Mouse (Mus musculus) C3H10T1/2 (cell line): ENCODE results near the gene Tfcp2. TPM values are rescaled to one million over a fixed set of nuclear protein-coding genes. Genes with fewer than 3 reads are reported as not detected.

Experiments used
- polyA plus RNA-seq, 2 experiments: library from polyadenylated mRNA; unstranded; fragments of >200 nt; fragmentation: generic; extraction: Trizol; gene quantifications; one replicate each; pipeline ENCODE4 v1.2.1; 2012; ENCODE audit warnings: missing spikeins in 2 of 2

Gene Tfcp2
- 10 to 100 TPM in 1 of 2 experiments, 1 to 10 TPM in 1; 1.8 to 17.6 TPM for polyA plus RNA-seq

DNA sequence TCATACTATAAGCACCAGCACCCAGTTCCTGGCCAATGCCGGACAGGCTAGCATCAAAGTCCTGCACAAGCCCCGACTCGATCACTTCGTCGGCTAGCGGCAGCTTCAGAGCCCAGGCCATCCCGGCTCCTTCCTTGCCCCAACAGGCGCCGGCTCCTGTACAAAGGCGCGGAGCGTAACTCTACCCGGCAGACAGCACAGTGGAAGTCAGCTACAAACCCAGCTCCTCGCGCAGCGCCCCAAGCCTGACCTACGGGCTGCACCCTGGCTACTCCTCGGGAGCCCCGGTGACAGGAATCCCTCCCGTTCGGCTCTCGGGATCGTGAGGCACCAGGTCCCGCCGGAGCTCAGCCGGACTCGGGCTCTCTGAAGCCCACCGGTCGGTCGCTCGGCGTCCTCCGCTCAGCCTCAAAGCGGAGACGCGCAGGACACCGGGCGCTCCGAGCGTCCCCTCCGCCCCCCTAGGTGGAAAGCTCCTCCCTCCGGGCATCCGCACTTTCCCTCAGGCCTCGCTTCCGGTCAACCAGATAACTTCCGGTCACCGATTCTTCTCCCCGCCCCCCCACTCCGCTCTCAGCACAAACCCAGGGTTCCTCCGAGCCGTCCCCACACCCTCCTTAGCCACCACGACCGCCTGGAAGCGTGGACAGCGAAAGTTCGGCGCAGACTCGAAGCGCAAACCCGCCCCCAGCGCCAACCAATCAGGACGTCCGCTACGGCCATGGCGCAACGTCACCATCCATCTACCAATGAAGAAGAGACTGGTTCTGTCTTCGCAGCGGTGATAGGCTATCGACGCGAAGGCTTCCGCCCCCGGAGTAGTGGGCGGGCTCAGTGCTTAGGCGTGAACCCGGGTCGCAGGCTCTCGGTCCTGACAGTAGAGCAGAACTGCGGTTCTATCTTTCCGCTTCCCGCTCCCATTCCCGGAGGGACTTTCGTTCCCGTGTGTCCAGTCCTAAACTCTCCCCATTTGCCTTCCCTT, at the start of gene Tfcp2:
TSS of gene Tfcp2 (minus strand) at position 683 of the 982 bp plus-strand sequence.

DNA sequence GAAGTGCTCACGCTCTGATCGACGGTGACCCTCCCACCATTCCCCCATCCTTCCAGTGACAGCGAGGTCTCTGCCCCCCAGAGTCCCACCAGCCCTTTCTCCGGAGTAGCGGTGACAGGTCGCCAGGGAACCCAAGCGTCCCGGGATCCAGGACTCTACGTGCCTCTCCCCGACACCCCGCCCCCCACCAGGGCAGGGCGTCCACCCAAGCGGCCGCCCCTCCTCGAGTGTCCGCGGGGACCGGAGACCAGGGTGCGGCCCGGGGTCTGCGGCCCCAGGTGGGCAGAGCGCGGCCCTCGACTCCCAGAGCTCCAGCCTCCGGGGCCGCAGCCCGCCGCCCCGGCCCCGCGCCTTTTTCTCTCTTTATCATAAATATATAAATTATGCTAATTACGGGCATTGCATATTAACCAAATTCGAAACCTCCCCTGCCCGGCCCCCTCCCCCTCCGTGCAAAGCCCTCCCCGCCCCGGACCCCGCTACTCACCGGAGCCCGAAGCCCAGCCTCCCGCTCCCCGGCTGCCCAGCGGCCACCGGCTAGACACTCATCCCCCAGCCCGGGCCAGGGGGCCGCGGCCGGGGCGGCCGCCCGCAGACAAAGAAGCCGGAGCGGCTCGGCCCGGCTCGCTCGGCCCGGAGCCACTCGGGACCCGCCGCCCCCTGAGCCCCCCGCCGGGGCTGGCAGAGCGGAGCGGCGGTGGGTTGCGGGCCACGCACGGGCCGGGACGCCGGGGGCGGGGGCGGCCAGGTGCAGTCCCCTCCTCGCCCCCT, 47.7 kb upstream of the Tfcp2 start, which contains the start of gene Pou6f1:
TSS of gene Pou6f1 (minus strand) at position 709 of the 771 bp plus-strand sequence.

GRCm38 (mm10) chr15:100495102-100495501, 56.7 kb downstream of the Tfcp2 start, which contains the start of gene Csrnp2:
Gene Csrnp2, minus strand, starts transcription at chr15:100495488.

DNA sequence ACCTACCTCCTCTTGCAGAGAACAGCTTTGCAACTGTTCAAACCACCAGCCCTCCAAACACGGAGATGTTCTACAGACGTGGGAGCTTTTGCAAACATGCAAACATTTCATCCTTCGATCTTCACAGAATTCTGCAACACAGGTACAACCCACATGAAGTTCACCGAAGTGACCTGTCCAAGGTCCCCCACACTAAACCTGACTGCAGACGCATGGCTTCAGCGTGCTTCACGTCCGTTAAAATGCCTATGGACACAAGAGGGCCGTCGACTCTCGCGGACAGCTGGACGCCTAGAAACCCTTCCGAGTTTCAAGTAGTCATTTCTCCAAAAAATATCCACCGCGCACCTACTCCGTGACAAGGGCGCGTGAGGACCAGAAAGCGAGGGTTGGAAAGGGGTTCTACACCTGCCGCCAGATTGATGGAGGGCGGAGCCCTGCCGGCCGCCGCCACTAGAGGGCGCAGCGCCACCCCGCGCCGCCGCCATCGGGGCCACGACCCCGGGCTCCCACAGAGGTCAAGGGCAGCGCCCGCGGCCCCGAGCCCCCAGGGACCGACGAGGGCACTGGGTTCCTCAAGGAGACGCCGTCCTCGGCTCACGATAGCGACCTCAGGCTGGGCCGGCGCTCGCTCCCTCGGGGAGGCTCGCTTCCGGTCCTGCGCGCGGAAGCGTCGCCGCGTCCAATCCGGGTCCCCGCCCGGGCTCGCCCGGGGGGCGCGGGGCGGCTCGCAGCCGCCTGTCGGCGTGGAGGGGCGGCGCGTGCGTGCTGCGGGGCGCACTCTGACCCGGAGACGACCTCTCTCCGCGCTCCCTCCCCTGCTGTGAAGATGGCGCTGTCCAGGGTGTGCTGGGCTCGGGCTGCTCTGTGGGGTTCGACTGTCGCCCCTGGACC, 83.3 kb downstream of the Tfcp2 start, which contains the start of gene Letmd1:
TSS of gene Letmd1 (plus strand) at position 729 of the 894 bp plus-strand sequence.

Other genes starting within 250 kb of the Tfcp2 start
- gene Mettl7a1, start 247.9 kb downstream of the Tfcp2 start, polyA plus RNA-seq = 10 to 100 TPM in 1 of 2 experiments, 1 to 10 TPM in 1; 2.0 to 49.4 TPM
- under 1 TPM in 1 of 2 experiments, not detected in 1; 0.11 TPM for gene Mettl7a3, start 217.1 kb downstream of the Tfcp2 start, polyA plus RNA-seq
- gene Methig1, start 198.9 kb downstream of the Tfcp2 start, polyA plus RNA-seq = under 1 TPM in 1 of 2 experiments, not detected in 1; 0.07 TPM
- under 1 TPM in 1 of 2 experiments, not detected in 1; 0.27 TPM for gene Mettl7a2, start 198.8 kb downstream of the Tfcp2 start, polyA plus RNA-seq
- not detected for gene Higd1c, start 187.5 kb downstream of the Tfcp2 start, polyA plus RNA-seq
- gene Gm5475, start 129.9 kb downstream of the Tfcp2 start, polyA plus RNA-seq = under 1 TPM; 0.02 to 0.08 TPM
- 10 to 100 TPM; 13.3 to 21.8 TPM for gene Slc11a2, start 126.9 kb downstream of the Tfcp2 start, polyA plus RNA-seq
- gene Letmd1, start 83.0 kb downstream of the Tfcp2 start, polyA plus RNA-seq = 10 to 100 TPM; 12.0 to 25.4 TPM
- gene Csrnp2, start 56.5 kb downstream of the Tfcp2 start, polyA plus RNA-seq = 1 to 10 TPM; 1.1 to 6.7 TPM
- 10 to 100 TPM in 1 of 2 experiments, 1 to 10 TPM in 1; 3.1 to 27.1 TPM for gene Pou6f1, start 48.0 kb upstream of the Tfcp2 start, polyA plus RNA-seq
- 100 to 1,000 TPM in 1 of 2 experiments, 10 to 100 TPM in 1; 73.0 to 149 TPM for gene Dazap2, start 63.3 kb upstream of the Tfcp2 start, polyA plus RNA-seq
- gene Smagp, start 84.9 kb upstream of the Tfcp2 start, polyA plus RNA-seq = under 1 TPM in 1 of 2 experiments, not detected in 1; 0.07 TPM
- not detected for gene Bin2, start 117.5 kb upstream of the Tfcp2 start, polyA plus RNA-seq
- gene Cela1, start 135.9 kb upstream of the Tfcp2 start, polyA plus RNA-seq = 10 to 100 TPM; 11.1 to 29.0 TPM
- under 1 TPM; 0.02 to 0.09 TPM for gene Galnt6, start 177.4 kb upstream of the Tfcp2 start, polyA plus RNA-seq
- 10 to 100 TPM; 10.3 to 24.2 TPM for gene Slc4a8, start 209.7 kb upstream of the Tfcp2 start, polyA plus RNA-seq